13 mouse cellular contexts compared by ENCODE assay signal in genomic region chr14:30455801-30456595, GRCm38 (mm10). TPM values are rescaled to one million over a fixed set of nuclear protein-coding genes. Genes with fewer than 3 reads are reported as not detected.
DNase-seq lines count a peak whose midpoint lies in the region; ATAC-seq and TF ChIP-seq lines count a peak whose summit lies in the region.
"Had no signal": no experiment of that assay in that cellular context is flagged by ENCODE, and none has a peak within 500 bp of the region (broad histone marks: within the 10 kb centered on the region; RNA-seq: fewer than 3 reads in every experiment).

No protein-coding gene starts in this region.

- H3K27ac ChIP-seq in left cerebral cortex, adult 2 months = peak overlapping the region; percentile 36; the same call in 1 of the 2 replicates
- no peak overlapping the region for H3K27ac ChIP-seq in intestine, embryonic 16.5 days (ENCODE audit: low read length)
- H3K27ac ChIP-seq: forebrain, embryonic 10.5 days had no signal

- H3K4me1 ChIP-seq in intestine, embryonic 16.5 days (ENCODE audit: control insufficient read depth, insufficient read depth, low read length) = 0 out of 2 replicates have a peak, but pooled peaks cover 2% of the 10 kb centered on the region

- no peak for ATAC-seq in cerebellum, adult (ENCODE audit: insufficient number of reproducible peaks, low FRiP score, low TSS enrichment)
- ATAC-seq in intestine, embryonic 16.5 days = no peak
- ATAC-seq: inflammation-experienced regulatory T-cells, adult 6 months had no signal

- 0 out of 2 replicates have a peak, but pooled peaks cover 3% of the 10 kb centered on the region for H3K27me3 ChIP-seq in intestine, embryonic 16.5 days (replicated peaks; ENCODE audit: control insufficient read depth, insufficient read depth, low read length)

- H3K9ac ChIP-seq in intestine, embryonic 16.5 days (ENCODE audit: low read depth, low read length) = no peak overlapping the region

- peak; percentile 27 to 35 for DNase-seq in cerebellum, postnatal 10 days
- DNase-seq in left cerebral cortex, adult 2 months (ENCODE audit: extremely low spot score in 1 of 2, low spot score in 2 of 2) = no peak
- DNase-seq in left cerebral cortex, adult 9 months (ENCODE audit: low spot score in 2 of 2) = no peak
- peak; percentile 37 for DNase-seq in retina, embryonic 14.5 days (ENCODE audit: low spot score)
- DNase-seq in gastrocnemius, postnatal 25 days = no peak
- DNase-seq in testis, postnatal 10 days (ENCODE audit: low spot score) = no peak
- DNase-seq: cerebellum, adult 11 months; spleen, adult 18-20 months had no signal

- peak overlapping the region; percentile 26; the same call in 1 of the 2 replicates for H3K4me2 ChIP-seq in intestine, embryonic 16.5 days (ENCODE audit: low read depth, low read length)

- whole genome bisulfite sequencing in intestine, embryonic 16.5 days = 19% methylated on average over 13 of the region's 13 CpGs

- no peaks in the 10 kb centered on the region for H3K36me3 ChIP-seq in intestine, embryonic 16.5 days (ENCODE audit: control insufficient read depth, insufficient read depth, low read length)
- H3K36me3 ChIP-seq: forebrain, embryonic 10.5 days had no signal

- H3K4me3 ChIP-seq in left cerebral cortex, adult 2 months = no peak overlapping the region
- H3K4me3 ChIP-seq in intestine, embryonic 16.5 days (ENCODE audit: low read length) = no peak overlapping the region
- H3K4me3 ChIP-seq: forebrain, embryonic 10.5 days; megakaryocyte, embryonic 14.5 days had no signal

- TF ChIP-seq CTCF in left cerebral cortex, adult 2 months (IDR thresholded peaks at IDR 0.05) = no peak

- no peaks in the 10 kb centered on the region for H3K9me3 ChIP-seq in intestine, embryonic 16.5 days (ENCODE audit: control insufficient read depth, low read length)
- H3K9me3 ChIP-seq: forebrain, embryonic 10.5 days; megakaryocyte, embryonic 14.5 days had no signal

- intact Hi-C loops in left cerebral cortex, adult 2 months (cut with DNase I) = loop anchor here (5.0 kb wide), 1 partner anchor 89 kb away; no protein-coding TSS in a partner anchor

RNA-seq across cellular contexts. Expression of gene Dcp1a, which starts 23.3 kb away (rescaled TPM):
- 10 to 100 TPM; 21.4 to 24.3 TPM for total RNA-seq in left cerebral cortex, adult 2 months (2021)
- 17.7 and 18.6 TPM in 2 replicates for polyA plus RNA-seq in intestine, embryonic 16.5 days (2015; fragmentation: Nextera tagmentation; extraction: Ambion mirVana)
- 1 to 10 TPM; 8.0 to 8.4 TPM for total RNA-seq in gastrocnemius, postnatal 25 days (2021)

RNA-seq across cellular contexts. Expression of gene Cacna1d, which starts 35.3 kb away (rescaled TPM):
- total RNA-seq in left cerebral cortex, adult 2 months (2021) = 10 to 100 TPM; 52.3 to 56.0 TPM
- polyA plus RNA-seq in intestine, embryonic 16.5 days (2015; fragmentation: Nextera tagmentation; extraction: Ambion mirVana) = 2.0 and 2.6 TPM in 2 replicates
- total RNA-seq in gastrocnemius, postnatal 25 days (2021) = under 1 TPM; 0.27 to 0.64 TPM

Comparison
In these comparisons a context has a peak if more than half of its experiments do, and no peak if none do; other contexts are left out.
1. DNase-seq: peak in cerebellum, postnatal 10 days (2 of 2) and retina, embryonic 14.5 days (single experiment); none in left cerebral cortex, adult 2 months (0 of 2), left cerebral cortex, adult 9 months (0 of 2), gastrocnemius, postnatal 25 days (single experiment) and testis, postnatal 10 days (single experiment).
2. RNA of gene Cacna1d, which starts 35.3 kb away (total RNA-seq): 52.3 to 56.0 TPM in left cerebral cortex, adult 2 months; 0.27 to 0.64 TPM in gastrocnemius, postnatal 25 days; every median in the first group is over 10 times any median in the second.